Mouse (Mus musculus) CH12.LX (cell line): ENCODE data around the gene Stag2.

ENCODE experiments used
- CHD2 ChIP-seq: IDR thresholded peaks from 2 replicates; pipeline ENCODE4 v1.6.1; 2011; ENCODE audit warnings: low read length, improper control_type of control experiment
- CTCF ChIP-seq, 2 experiments: IDR thresholded peaks in 1 of 2; conservative IDR thresholded peaks in 1 of 2; 2 replicates each; pipeline ENCODE4 v1.5.1; 2011 to 2012; ENCODE audit warnings: low read depth in 2 of 2, low read length in 2 of 2, improper control_type of control experiment in 1 of 2, inconsistent platforms in 1 of 2, mild to moderate bottlenecking in 1 of 2, moderate library complexity in 1 of 2
- HCFC1 ChIP-seq: IDR thresholded peaks from 2 replicates; pipeline ENCODE4 v1.6.1; 2012; ENCODE audit warnings: low read depth, mild to moderate bottlenecking, inconsistent platforms, low read length, improper control_type of control experiment
- JUN ChIP-seq: IDR thresholded peaks from 2 replicates; pipeline ENCODE4 v1.6.1; 2011; ENCODE audit warnings: low read depth, mild to moderate bottlenecking, low read length, improper control_type of control experiment, moderate library complexity; ENCODE audit not compliant: insufficient read depth
- KAT2A ChIP-seq: IDR thresholded peaks from 2 replicates; pipeline ENCODE4 v1.6.1; 2012; ENCODE audit warnings: low read length, improper control_type of control experiment, inconsistent platforms; ENCODE audit not compliant: insufficient replicate concordance
- MAX ChIP-seq: IDR thresholded peaks from 2 replicates; pipeline ENCODE4 v1.6.1; 2011; ENCODE audit warnings: low read length, improper control_type of control experiment
- MYC ChIP-seq: IDR thresholded peaks from 2 replicates; pipeline ENCODE4 v1.6.1; 2011; ENCODE audit warnings: low read depth, mild to moderate bottlenecking, improper control_type of control experiment, low read length
- NRF1 ChIP-seq: IDR thresholded peaks from 2 replicates; pipeline ENCODE4 v1.6.1; 2014; ENCODE audit warnings: low read depth, mild to moderate bottlenecking, inconsistent platforms, low read length, improper control_type of control experiment, moderate library complexity
- POLR2A ChIP-seq: IDR thresholded peaks from 2 replicates; pipeline ENCODE4 v1.6.1; 2011; ENCODE audit warnings: low read depth, mild to moderate bottlenecking, improper control_type of control experiment, low read length
- POLR2AphosphoS2 ChIP-seq: IDR thresholded peaks from 2 replicates; pipeline ENCODE4 v1.6.1; 2011; ENCODE audit warnings: low read depth, low read length, improper control_type of control experiment
- SIN3A ChIP-seq: IDR thresholded peaks from 2 replicates; pipeline ENCODE4 v1.6.1; 2012; ENCODE audit warnings: low read length, improper control_type of control experiment, inconsistent platforms
- USF2 ChIP-seq: conservative IDR thresholded peaks from 2 replicates; pipeline ENCODE4 v1.6.1; 2011; ENCODE audit warnings: low read depth, low read length, improper control_type of control experiment
- ZMIZ1 ChIP-seq: IDR thresholded peaks from 2 replicates; pipeline ENCODE4 v1.6.1; 2012; ENCODE audit warnings: low read depth, mild to moderate bottlenecking, inconsistent platforms, low read length, improper control_type of control experiment
- ZNF384 ChIP-seq: IDR thresholded peaks from 2 replicates; pipeline ENCODE4 v1.6.1; 2012; ENCODE audit warnings: low read depth, low read length, improper control_type of control experiment, inconsistent platforms

GRCm38 (mm10) chrX:42324848-42325247, 175.7 kb downstream of the Stag2 start:
- TF ChIP-seq CTCF (conservative IDR thresholded peaks at IDR 0.05 in 1 of 2, IDR thresholded peaks at IDR 0.05 in 1 of 2; ENCODE audit: low read depth in 2 of 2, low read length in 2 of 2), result no peak
- TF ChIP-seq POLR2A, result no peak
- no peak for TF ChIP-seq CHD2
- TF ChIP-seq NRF1, result no peak
- no peak for TF ChIP-seq MYC
- no peak for TF ChIP-seq JUN
- no peak for TF ChIP-seq MAX
- no peak for TF ChIP-seq POLR2AphosphoS2
- no peak for TF ChIP-seq USF2
- TF ChIP-seq KAT2A, result no peak
- TF ChIP-seq SIN3A, result no peak
- TF ChIP-seq HCFC1, result no peak
- TF ChIP-seq ZNF384, result no peak
- no peak for TF ChIP-seq ZMIZ1
